Mouse (Mus musculus): Measurements from ENCODE around the gene Plekho2.

Plekho2 gene

DNA sequence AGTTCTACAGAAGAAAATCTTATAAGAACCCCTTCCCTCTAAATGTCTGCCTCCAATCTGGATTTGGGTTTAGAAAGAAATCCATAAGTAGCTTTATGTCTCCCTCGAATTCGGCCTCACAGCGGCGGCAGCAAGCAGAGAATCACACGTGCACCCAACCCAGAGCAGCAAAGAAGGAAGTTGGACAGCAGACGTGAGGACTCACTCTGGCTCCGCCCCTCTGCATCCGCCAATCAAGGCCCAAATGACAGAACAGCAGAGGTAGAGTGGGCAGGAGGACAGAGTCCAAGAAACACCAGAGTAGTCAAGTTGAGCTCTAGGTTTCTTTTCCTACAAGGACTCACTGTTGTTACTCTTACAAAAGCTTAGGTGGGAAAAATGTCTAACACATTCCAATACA is 3.2 kb upstream of the Plekho2 start:
- DNase-seq, result peak; percentile 65

DNA sequence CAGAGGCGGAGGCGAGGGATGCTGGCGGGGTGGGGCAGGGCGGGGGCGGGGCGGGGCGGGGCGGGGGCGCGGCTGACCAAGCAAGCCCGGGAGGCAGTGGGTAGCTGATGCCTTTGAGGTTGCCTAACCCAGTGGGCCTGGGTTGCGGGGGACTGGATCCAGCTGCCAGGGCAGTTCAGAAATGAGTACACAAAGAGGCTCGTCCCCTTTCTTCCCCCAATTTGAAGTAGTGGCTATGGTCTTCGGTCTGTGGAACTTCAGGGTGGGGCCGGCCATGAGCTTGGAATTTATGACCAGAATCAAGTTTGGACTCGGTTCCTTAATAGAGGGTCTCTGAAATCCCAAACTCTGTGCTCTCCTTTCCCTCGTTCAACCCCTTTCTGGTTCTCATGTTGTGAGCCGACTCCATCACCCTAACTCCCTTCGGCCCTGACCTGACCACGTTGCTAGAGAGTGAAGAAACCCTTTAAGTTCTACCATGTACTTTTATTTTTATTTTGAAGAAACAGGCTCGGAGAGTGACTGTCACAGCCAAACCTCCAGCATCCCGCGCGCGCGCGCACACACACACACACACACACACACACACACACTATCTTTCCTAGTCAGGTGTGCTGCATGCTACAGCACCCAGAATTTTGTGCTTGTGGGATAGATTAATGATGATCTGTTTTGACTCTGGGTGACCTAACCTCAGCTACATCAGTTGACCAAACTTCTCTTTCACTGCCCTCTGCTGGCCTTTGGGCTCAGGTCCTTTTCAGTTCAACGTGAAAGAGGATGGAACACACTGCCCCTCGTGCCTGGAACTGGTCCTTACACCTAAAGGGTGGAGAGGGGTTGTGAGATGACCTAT is 789 bp upstream of the Plekho2 start:
- peak; percentile 89 for DNase-seq

DNA sequence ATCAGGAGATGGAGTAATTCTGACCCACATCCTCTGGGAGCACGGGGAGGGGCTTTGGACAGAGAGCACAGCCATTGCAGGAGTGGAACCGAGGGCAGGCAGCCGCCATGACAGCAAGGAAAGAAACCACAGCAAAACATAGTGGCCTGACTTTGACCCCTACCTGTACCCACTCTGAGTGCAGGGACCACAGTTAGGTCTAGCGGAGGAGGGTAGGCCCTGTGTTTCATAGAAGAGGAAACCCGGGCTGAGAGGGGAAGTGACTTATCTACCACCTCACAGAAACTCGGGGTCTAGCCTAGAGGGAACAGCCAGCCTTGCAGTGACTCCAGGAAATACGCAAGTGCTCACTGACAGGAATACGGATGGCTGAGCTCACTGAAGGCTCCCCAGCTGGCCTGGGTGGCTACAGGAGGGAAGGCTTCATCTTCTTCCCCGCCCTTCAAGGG is 1.0 kb downstream of the Plekho2 start:
- peak; percentile 53 for DNase-seq

DNA sequence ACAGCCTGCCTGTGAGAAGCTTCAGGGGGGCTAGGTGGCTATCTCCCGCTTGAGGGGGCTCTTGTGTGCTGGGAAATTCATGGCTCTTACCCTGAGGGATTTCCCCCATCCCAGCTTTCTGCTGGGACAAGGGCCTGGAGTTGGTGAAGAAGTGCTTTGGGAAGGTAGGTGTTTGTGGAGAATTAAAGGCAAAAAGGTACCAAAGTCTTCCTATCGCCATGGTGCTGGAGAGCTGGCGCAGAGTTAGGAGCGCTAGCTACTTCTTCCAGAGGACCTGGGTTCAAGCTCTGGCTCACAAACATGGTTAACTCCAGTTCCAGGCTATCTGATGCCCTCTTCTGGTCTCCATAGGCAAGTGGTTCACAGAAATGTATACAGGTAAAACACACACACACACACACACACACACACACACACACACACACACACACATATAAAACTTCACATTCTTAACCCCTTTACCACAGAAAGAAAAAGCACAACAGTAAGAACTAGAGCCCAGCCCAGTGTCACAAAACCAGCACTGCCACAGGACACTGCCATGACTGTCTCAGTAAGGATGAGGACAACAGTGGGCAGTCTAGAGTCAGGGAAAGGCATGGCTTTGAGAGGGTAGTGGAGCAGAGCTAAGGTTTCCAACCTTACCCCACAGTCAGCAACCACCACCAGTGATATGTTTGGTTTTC is 2.2 kb downstream of the Plekho2 start:
- no peak for DNase-seq

DNA sequence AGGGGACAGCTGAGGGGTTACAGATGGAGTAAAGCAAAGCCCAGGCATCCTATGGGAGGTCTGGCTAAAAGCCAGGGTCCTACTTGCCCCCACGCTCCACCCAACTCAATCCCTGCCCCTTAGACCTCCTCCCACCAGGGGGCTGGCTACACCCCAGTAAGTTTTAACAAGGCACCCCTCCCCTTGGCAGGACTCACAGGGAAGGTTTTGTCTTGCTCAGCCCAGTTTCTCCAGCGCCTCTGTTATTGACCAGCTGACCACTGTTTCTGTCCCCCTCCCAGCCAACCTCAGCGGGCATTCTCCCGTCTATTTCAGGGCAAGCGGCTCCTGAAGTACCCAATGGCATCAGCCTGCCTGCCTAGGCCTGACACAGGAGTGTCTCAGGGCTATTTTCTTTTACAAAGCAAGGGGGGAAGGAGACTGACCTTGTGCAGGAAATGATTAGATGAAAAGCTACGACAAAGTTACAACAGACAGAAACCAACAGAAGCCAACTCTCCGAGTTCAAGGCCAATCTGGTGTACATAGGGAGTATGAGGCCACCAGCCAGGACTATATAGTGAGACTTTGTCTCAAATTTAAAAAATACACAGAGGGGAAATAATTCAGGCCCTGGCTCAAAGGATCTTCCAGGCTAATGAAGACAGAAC is 2.9 kb downstream of the Plekho2 start:
- DNase-seq, result no peak

DNA sequence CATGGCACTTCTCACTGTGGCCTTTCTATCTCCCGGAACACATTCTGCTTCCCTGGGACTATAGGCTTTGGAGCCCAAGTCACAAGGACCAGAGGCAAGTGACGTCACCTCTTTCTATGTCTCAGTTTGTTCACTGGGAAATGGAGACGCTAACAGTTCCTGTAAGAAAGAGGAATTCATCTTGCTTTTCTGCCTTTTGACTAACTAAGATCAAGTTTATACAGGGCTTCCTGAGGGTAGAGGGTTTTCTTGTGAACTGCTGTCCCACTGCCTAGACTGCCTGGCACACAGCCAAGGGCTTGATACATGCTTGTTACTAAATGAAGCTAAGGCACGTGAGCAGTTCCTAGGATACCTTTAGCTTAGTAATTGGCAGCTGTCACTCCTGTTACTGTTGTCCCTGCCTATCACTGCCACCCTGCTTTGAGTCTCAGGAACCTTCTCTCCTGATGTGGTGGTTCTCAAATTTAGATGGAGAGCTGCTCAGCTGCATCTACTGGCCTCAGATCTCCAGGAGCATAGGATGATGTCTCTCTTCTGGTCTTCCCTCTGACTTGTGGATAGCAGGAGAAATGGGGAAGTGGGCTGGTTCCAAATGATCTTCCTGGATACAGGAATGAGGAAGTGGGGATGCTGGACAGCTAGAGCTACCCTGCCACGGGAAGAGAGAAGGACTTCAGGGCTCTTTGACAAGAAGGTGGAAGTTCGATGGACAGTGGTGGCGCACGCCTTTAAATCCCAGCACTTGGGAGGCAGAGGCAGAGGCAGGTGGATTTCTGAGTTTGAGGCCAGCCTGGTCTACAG is 4.2 kb downstream of the Plekho2 start:
- no peak for DNase-seq

DNA sequence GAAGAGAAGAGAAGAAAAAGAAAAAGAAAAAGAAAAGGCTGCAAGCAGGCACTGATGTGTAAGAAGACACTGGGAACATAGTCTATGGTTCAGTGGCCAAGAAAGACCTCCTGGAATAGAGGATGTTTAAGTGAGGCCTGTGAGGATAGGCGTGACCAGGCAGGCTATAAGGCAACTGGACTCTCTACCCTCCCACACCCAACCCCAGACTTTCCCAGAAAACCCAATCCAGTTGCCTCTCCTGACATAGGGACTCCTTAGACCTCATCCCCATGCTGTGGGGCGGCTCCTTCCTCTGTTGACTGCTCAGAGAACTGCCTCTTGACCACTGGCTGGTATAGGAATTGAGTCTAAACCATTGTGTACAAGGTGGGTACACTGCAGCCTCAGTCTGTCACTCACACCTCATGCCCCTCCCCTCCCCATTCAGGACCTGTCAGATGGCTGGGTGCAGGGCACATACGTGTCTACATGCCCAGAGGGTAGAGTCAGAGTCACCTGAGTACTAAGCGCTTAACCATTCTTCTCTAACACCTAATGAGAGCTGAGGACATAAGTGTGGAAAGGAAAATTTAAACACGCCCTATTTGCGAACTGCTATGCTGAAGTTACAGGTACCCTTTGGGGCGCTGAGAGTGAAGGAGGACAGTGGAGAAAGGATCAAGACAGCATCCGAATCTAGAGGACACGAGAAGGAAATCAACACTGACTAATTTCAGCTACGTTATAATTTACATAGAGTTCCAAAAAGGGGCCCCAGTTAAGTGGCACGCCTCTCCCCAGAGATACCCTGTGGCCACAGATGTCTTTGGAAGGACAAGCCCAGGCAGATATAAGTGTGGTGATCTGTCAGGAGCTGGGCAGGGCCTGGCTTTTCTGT is 5.1 kb downstream of the Plekho2 start:
- DNase-seq, result no peak

DNA sequence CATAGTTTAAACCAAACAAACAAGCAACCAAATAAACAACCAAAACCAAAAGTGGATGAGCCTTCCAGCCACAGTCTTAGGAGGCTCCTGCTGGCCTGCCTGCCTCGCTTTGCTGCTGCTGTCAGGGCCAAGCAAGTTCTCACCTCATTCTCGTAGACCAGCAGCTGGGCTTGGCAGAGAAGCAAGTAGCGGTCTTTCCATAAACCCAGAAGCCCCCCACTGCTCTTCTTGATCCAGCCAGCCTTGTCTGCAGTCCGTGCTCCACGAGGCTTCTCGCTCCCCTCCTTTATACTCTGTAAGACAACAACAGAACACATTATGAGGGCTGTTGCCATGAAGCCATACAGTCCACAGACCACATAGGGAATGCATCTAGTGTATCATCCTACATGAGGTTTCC is 7.0 kb downstream of the Plekho2 start:
- no peak for DNase-seq

DNA sequence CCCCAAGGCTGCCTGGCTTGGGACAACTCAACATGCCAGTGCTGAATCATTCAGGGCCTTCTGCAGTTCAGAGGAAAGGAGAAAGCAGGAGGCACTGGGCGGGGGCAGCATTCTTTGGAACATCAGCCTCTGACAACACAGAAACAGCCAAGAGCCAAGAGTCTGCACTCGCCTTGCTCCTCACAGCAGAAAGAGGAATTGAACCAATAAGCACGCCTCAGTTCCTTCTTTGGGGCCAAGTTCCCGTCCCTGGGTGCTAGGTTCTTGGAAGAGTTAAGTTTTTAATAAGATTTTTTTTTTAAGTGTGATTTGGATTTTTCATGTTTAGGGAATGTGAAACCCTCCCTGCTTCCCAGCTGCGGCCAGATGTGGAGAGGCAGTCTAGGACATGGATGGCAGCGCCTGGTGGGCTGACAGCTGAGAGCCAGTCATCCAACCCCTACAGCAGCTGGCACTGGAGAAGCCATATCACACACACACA is 10.3 kb downstream of the Plekho2 start:
- no peak for DNase-seq

DNA sequence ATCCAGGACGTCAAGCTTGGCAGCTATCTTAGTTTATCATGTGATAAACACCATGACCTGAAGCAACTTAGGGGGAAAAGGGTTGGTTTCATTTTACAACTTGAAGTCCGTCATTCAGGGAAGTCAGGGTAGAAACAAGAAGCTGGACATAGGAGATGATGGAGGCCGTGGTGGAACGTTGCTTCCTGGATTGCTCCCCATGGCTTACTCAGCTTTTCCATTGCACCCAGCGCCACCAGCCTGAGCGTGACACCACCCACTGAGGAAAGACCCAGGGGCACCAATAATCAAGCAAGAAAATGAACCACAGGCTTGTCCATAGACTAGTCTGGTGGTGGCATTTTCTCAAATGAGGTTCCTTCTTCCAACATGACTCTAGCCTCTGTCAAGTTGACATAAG is 11.1 kb downstream of the Plekho2 start:
- DNase-seq, result no peak

DNA sequence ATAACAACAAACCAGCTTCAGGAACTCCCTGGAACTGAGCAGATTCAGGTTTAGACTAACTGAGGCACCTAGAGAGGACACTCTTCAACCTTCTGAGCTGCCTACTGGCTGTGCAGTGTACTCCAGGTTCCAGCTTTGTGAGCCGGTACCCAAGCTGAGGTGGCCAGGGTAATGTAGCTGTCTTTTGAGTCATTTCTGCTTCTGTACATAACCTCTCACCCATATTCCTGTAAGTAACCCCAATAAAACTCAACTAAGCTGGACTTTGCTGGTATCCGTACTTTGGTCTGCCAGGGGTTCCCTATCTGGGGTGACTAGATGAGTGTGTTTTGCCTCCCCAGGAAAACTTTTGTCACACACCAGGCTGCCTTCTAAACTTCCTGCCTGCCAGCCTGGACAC is 15.1 kb downstream of the Plekho2 start:
- DNase-seq, result no peak

DNA sequence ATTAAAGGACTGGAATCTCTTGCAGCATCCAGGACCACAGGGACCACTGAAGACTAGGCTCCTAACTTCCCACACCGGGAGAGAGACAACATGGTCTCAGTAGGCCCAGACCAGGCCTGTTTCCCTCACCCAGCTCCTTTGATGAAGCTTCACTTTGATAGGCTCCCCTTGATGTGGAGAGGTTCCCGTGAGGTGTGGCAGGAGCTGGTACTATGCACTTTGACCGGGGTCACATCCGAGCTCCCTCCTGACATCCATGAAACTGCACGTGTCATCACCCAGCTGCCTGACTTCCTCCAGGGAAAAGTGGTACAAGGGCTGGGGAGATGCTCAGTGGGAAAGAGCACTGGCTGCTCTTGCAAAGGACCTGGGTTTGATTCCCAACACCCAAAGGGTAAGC is 16.8 kb downstream of the Plekho2 start:
- no peak for DNase-seq

DNA sequence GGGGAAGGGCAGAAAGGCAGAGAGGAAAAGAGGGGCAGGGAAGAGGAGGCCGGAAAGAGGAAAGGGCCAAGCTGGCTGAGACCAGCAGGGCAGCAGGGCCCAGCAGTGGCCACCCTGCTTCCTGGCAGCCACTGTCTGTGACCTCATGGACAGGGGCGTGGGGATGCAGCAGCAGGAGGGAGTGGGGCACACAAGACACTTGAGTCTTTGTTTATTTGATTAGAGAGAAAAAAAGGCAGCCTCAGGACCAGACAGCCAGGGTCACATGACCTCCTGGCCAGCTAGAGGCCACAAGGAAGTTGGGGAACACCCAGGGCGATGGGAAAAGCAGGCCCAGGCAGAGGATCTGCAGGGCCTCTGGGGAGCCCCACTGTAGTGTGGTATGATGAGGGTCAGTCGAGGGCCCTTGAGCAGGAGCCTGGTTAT is 17.7 kb downstream of the Plekho2 start:
- DNase-seq, result no peak

DNA sequence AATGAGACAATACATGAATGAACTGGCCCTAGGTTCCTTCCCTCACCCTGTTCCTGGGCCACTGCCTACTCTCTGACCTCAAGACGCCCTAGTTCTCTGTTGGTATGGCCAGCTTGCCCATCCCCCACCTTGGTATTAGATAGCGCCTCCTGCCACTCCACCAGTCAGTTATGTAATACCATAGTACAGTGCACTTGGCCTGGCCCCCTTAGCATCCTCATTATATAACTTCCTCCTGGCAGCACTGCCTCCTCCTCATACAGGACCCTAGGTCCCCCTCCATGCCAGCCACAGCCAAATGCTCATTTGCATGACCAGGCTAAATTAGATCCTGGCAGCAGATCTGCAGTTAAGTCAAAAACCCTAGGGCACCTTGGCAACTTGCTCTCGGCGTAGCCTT is 18.8 kb downstream of the Plekho2 start:
- no peak for DNase-seq

DNA sequence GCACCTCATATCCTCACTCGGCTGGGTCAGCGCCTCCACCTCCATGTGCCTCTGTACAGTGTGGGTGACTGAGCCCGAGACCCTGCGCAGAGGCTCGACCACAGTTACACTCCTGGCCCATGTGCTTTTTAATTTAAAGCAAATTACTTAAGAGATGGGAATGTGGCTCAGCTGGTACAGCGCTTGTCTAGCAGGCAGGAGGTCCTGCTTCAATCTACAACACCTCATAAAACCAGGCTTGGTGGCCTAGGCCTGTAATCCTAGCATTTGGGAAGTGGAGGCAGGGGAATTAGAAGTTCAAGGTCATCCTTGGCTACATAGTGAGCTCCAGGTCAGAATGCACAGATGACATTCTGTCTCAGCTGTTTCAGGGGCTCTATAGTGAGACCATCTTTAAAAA is 21.0 kb downstream of the Plekho2 start:
- no peak for DNase-seq

DNA sequence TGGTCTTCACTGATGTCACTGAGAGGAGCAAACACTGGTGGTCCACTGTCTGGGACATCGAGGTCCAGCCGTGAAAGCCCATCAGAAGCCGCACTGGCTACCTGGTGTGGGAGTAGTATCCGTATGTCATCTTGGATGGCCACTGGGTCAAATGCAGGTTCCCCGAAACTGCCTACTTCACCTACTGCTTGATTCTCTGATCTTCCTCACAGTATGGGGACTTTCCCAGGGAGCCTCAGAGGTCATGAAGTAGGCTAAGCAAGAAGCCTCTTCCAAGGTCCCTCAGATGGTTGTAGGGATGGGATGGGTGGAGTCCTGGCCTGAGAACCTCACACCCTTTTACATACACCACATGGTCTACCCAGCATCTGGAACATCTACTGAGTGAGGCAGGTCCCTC is 22.9 kb downstream of the Plekho2 start:
- no peak for DNase-seq

DNA sequence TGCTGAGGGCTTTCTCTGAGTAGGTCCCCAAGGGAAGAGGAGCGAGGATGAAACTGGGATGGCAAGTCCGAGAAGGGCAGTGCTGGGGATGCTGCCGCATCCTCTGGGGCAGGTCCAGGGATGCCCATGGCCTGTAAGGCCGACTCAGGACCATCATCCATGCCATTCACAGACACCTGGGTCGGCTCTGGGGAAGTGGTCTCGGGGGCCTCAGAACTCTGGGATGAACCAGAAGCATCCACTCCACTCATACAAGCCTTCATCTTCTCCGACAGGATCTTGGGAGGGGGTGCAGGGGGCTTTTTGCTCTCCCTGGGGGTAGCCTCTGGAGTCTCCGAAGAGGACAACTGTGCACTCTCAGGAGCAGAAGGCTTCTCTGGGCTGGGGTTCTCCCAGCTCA is 23.5 kb downstream of the Plekho2 start:
- DNase-seq, result no peak

DNA sequence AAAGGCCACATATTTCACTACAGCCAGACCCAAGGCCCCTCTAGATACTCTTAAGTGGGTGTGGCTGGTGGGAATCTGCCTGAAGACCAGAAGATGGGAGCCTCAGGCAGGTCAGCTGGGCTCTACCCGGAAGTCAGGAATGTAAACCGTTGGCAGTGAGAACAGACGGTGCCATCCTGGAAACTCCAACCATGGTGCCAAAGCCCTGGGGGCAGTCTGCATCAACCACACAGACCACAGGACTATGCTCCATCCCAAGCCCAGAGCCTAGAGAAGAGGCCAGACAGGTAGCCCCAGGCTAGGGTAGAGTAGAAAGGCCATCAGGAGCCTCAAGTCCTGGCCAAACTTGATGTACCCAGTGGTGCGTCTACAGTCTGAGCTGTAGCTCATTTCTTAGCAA is 24.2 kb downstream of the Plekho2 start:
- DNase-seq, result no peak

DNA sequence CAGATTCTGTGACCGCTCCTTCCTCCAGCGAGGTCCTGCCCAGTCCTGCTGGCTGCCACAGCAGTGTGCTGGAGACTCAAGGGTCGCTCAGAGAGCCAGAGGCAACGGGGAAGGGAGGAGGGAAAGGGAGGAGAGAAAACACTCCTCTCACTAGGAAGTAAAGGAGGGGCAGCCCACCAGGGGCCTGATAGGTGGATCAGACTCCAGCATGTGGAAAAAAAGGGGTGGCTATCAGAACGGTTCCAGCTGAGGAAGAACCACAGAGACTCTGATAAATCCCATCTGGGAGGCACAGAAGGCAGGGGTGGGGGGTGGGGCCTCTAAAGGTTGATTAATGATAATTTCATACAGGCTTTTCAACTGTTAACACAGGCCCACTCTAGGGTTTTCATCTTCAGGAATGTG is 24.8 kb downstream of the Plekho2 start:
- no peak for DNase-seq

DNA sequence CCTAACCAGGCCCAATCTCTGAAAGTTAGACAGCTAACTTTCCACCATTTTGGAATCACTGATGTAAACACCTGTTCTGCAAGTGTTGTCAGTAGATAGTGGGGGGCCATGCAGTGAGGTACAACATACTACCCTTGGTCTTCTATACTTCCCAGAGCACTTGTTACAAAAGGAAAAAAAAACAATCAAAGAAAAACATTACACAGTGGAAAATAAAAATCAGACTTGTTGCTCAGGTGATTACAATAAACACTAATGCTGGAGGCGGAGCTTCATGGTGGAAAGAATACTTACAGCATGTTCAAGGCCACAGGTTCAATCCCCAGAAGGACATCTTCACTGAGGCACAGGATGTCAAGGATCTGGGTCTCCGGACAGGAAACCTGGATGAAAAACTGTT is 27.1 kb downstream of the Plekho2 start:
- no peak for DNase-seq

DNA sequence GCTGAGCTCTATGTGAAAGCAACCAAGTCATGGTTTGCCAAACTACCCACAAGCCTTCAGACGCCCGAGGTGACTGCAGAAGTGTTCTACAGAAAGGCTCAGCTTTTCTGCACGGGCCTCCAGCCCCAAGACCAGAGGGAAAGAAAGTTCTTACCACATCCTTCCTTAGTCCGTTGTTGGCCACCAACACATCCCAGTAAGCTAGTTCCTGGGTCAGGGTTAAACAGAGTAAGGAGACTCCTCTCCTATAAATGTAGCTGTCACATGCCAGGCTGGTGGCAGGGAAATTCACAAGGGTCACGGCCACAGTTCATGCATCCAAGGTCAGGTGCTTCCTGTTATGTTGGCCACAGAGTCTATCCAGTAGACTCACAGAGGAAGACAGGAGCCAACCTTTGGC is 27.7 kb downstream of the Plekho2 start:
- DNase-seq, result peak; percentile 50

DNA sequence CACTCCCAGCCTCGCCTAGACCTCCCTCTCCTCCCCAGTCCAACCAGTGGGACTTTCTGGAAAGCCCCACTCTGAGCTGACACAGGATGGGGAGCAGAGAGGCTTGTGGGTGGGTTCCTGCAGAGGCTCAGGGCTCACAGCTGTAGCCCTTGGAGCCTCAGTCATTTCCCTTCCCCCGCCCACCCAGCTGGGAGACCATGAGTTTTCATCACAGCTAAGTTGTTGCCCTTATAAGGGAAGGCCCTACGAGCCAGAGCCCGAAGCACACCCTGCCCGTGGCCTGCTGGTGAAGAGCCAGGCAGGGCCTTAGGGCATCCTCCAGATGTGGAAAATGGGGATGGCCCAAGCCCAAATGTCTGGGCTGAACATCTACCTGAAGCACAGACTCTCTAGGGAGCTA is 28.8 kb downstream of the Plekho2 start:
- peak; percentile 90 for DNase-seq

Data from thymus, postnatal 14 days (tissue).